Mouse (Mus musculus) ES-Bruce4 (cell line): ENCODE measurements around the gene Hip1r.

Experiments
- CTCF ChIP-seq: IDR thresholded peaks from one replicate; pipeline ENCODE4 v1.8.1; 2011; ENCODE audit warnings: low read depth, low read length
- POLR2A ChIP-seq: IDR thresholded peaks from one replicate; pipeline ENCODE4 v1.8.1; 2011; ENCODE audit warnings: low read length; ENCODE audit not compliant: insufficient read depth

DNA sequence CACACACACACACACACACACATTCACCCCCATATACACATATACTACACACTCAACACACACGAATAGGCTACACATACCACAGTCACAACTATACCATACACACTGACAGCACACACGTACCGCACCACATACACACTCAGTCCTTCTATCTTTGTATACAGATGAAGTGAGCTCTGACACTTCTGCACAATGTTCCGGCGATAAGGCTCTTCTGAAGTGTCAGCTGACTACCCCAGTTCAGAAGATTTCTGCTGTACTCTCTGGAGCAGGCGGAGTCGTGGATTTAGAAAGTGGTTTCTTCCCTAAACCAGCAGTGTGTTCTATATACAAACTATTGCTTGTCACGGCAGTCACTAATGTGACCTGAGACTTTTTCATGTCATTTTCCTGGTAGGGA lies 36.6 kb downstream of the Hip1r start:
- TF ChIP-seq POLR2A (no peak), CTCF (no peak)
